Mouse (Mus musculus): ENCODE data around the gene Ssr2. TPM values are rescaled to one million over a fixed set of nuclear protein-coding genes. Genes with fewer than 3 reads are reported as not detected.

The Ssr2 gene
- polyA plus RNA-seq, 1 experiment: 84.8 TPM

DNA sequence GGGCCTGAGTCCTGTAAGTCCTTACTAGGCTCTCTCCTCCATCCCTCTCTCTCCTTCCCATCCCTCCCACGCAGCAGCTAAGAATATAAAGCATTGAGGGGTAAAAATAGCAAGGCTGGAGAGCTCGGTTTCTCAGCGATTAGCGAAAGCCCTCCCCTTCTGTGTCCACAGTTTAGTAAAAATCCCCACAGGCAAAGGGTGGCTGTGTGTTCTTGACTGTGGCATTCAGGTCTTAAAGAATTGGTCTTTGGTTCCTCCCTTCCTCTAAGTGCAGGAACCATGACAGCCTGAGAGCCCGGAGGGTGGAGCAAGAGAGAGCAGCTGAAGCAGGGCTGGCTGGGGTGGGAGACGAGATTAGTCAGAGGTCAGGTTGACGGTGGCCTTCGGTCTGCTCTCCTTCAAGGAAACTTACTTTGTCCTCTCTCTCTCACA is 60.9 kb downstream of the Ssr2 start:
- Histone ChIP-seq H3K4me1 (ENCODE audit: control insufficient read depth, insufficient read depth, low read length) (no peaks in the 10 kb centered on the region), H3K4me3 (replicated peaks; ENCODE audit: control insufficient read depth, low read depth, low read length) (no peak overlapping the region), H3K27ac (ENCODE audit: control insufficient read depth, insufficient read depth, low read depth, low read length, poor library complexity) (no peak overlapping the region)
- TF ChIP-seq CTCF (IDR thresholded peaks at IDR 0.05; ENCODE audit: control insufficient read depth, insufficient read depth, low read length): no peak
- no peak for TF ChIP-seq POLR2A (IDR thresholded peaks at IDR 0.05; ENCODE audit: borderline replicate concordance, control insufficient read depth, low read depth, low read length)
- 90% methylated on average over 8 of the region's 8 CpGs for WGBS

DNA sequence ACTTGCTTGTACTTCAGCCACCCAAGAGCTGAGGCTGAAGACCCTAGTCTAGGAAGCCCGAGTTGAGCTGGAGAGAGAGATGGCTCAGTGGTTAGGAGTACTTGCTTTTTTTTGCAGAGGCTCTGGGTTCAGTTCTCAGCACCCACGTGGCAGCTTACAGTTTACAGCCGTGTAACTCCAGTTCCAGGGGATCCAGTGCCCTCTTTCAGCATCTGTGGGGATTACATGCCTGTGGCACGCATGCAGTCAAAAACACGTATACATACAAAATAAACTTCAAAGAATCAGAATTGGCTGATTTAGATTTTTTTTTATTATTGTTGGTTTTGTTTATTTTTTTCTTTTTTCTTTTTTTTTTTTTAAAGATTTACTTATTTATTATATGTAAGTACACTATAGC is 61.5 kb downstream of the Ssr2 start:
- TF ChIP-seq CTCF (IDR thresholded peaks at IDR 0.05; ENCODE audit: control insufficient read depth, insufficient read depth, low read length) (no peak), POLR2A (IDR thresholded peaks at IDR 0.05; ENCODE audit: borderline replicate concordance, control insufficient read depth, low read depth, low read length) (no peak)
- WGBS: 85% methylated on average over 5 of the region's 5 CpGs
- Histone ChIP-seq H3K27ac (ENCODE audit: control insufficient read depth, insufficient read depth, low read depth, low read length, poor library complexity) (no peak overlapping the region), H3K4me1 (ENCODE audit: control insufficient read depth, insufficient read depth, low read length) (no peaks in the 10 kb centered on the region), H3K4me3 (replicated peaks; ENCODE audit: control insufficient read depth, low read depth, low read length) (no peak overlapping the region)

Other genes with a start within 250 kb of the Ssr2 start
- gene Tmem79, start 239.7 kb upstream of the Ssr2 start, polyA plus RNA-seq (2011; ENCODE audit: insufficient read depth, insufficient read length, low replicate concordance, missing spikeins): 1.8 and 3.1 TPM in 2 replicates
- 37.2 and 65.6 TPM in 2 replicates for gene Smg5, start 239.6 kb upstream of the Ssr2 start, polyA plus RNA-seq (2011; ENCODE audit: insufficient read depth, insufficient read length, low replicate concordance, missing spikeins)
- 3.6 TPM in 1 of 2 replicates, not detected in the other for gene Paqr6, start 211.3 kb upstream of the Ssr2 start, polyA plus RNA-seq (2011; ENCODE audit: insufficient read depth, insufficient read length, low replicate concordance, missing spikeins)
- 2.0 TPM in 1 of 2 replicates, not detected in the other for gene Bglap3, start 203.1 kb upstream of the Ssr2 start, polyA plus RNA-seq (2011; ENCODE audit: insufficient read depth, insufficient read length, low replicate concordance, missing spikeins)
- gene Bglap2, start 197.2 kb upstream of the Ssr2 start, polyA plus RNA-seq (2011; ENCODE audit: insufficient read depth, insufficient read length, low replicate concordance, missing spikeins): 13.5 and 129 TPM in 2 replicates
- 56.2 and 336 TPM in 2 replicates for gene Bglap, start 191.4 kb upstream of the Ssr2 start, polyA plus RNA-seq (2011; ENCODE audit: insufficient read depth, insufficient read length, low replicate concordance, missing spikeins)
- 60.1 and 67.5 TPM in 2 replicates for gene Pmf1, start 165.5 kb upstream of the Ssr2 start, polyA plus RNA-seq (2011; ENCODE audit: insufficient read depth, insufficient read length, low replicate concordance, missing spikeins)
- 15.7 and 17.4 TPM in 2 replicates for gene Slc25a44, start 150.7 kb upstream of the Ssr2 start, polyA plus RNA-seq (2011; ENCODE audit: insufficient read depth, insufficient read length, low replicate concordance, missing spikeins)
- gene Sema4a, start 114.7 kb upstream of the Ssr2 start, polyA plus RNA-seq (2011; ENCODE audit: insufficient read depth, insufficient read length, low replicate concordance, missing spikeins): 43.9 and 131 TPM in 2 replicates
- 58.9 and 69.6 TPM in 2 replicates for gene Lmna, start 65.9 kb upstream of the Ssr2 start, polyA plus RNA-seq (2011; ENCODE audit: insufficient read depth, insufficient read length, low replicate concordance, missing spikeins)
- gene Mex3a, start 43.5 kb upstream of the Ssr2 start, polyA plus RNA-seq (2011; ENCODE audit: insufficient read depth, insufficient read length, low replicate concordance, missing spikeins): 0.77 and 2.2 TPM in 2 replicates
- 1.4 TPM in 1 of 2 replicates, not detected in the other for gene Rab25, start 27.6 kb upstream of the Ssr2 start, polyA plus RNA-seq (2011; ENCODE audit: insufficient read depth, insufficient read length, low replicate concordance, missing spikeins)
- gene Lamtor2, start 22.8 kb upstream of the Ssr2 start, polyA plus RNA-seq (2011; ENCODE audit: insufficient read depth, insufficient read length, low replicate concordance, missing spikeins): 82.9 and 126 TPM in 2 replicates
- gene Ubqln4, start 22.1 kb upstream of the Ssr2 start, polyA plus RNA-seq (2011; ENCODE audit: insufficient read depth, insufficient read length, low replicate concordance, missing spikeins): 20.9 and 25.2 TPM in 2 replicates
- 39.3 and 96.1 TPM in 2 replicates for gene Arhgef2, start 30.1 kb downstream of the Ssr2 start, polyA plus RNA-seq (2011; ENCODE audit: insufficient read depth, insufficient read length, low replicate concordance, missing spikeins)
- not detected in 2 replicates for gene Rxfp4, start 77.3 kb downstream of the Ssr2 start, polyA plus RNA-seq (2011; ENCODE audit: insufficient read depth, insufficient read length, low replicate concordance, missing spikeins)
- 23.2 and 37.6 TPM in 2 replicates for gene Khdc4, start 109.9 kb downstream of the Ssr2 start, polyA plus RNA-seq (2011; ENCODE audit: insufficient read depth, insufficient read length, low replicate concordance, missing spikeins)
- 43.6 and 61.7 TPM in 2 replicates for gene Rit1, start 141.0 kb downstream of the Ssr2 start, polyA plus RNA-seq (2011; ENCODE audit: insufficient read depth, insufficient read length, low replicate concordance, missing spikeins)
- 3.4 and 5.5 TPM in 2 replicates for gene Syt11, start 199.3 kb downstream of the Ssr2 start, polyA plus RNA-seq (2011; ENCODE audit: insufficient read depth, insufficient read length, low replicate concordance, missing spikeins)

Measured in bone marrow, adult 2 months (tissue).